Mouse (Mus musculus): ENCODE data around the gene Setd1b. TPM values are rescaled to one million over a fixed set of nuclear protein-coding genes. Genes with fewer than 3 reads are reported as not detected.

Gene Setd1b
- polyA plus RNA-seq, 1 experiment from 2014 or later: 7.4 TPM

DNA sequence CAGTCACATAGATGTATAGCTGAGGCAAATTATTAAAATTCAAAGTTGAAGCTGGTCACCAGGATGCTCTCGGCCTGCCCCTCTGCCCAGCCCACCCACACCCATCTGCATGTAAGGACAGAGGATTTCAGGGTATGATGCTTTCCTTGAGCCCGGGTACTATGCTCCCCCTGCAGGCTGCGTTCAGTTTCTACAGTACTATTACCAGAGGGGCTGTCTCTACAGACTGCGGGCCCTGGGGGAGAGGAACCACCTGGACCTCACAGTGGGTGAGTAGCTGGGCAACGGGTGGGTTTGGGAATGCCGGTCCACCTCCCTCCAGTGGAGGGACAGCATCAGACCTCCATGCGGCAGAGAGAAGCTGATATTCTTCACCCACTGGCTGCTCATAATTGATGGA is 27.1 kb upstream of the Setd1b start:
- H3K27ac ChIP-seq (replicated peaks): no peak overlapping the region
- peaks cover 14% of the 10 kb centered on the region for H3K4me1 ChIP-seq
- no peaks in the 10 kb centered on the region for H3K27me3 ChIP-seq (ENCODE audit: low read depth, poor library complexity, severe bottlenecking)
- no peaks in the 10 kb centered on the region for H3K9me3 ChIP-seq (replicated peaks)
- peaks cover 7% of the 10 kb centered on the region; the same call in 1 of the 2 replicates for H3K36me3 ChIP-seq
- no peak overlapping the region for H3K4me3 ChIP-seq
- peak; percentile 38 for DNase-seq (ENCODE audit: low spot score)
- WGBS: 48% methylated on average over 7 of the region's 7 CpGs

DNA sequence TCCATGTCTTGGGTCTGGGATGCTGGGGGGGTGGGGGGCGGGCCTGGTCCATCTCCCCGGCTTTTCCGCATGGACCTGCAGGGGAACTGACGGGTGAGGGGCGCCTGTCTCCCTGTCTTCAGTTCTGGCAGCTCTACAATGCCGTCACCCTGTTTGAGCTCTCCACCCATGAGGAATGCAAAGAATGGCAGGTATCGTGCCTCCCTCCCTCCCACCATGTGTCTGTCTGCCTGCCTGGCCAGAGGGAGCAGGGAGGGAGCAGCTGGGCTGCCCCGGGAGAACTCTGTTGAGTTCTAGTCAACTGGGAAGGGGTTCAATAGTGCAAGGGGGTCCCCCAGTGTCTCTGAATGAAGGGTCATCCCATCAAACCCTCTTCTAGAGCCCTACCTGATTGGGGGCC is 25.9 kb upstream of the Setd1b start:
- H3K27ac ChIP-seq (replicated peaks): no peak overlapping the region
- 82% methylated on average over 8 of the region's 8 CpGs for WGBS
- no peaks in the 10 kb centered on the region for H3K9me3 ChIP-seq (replicated peaks)
- no peak for DNase-seq (ENCODE audit: low spot score)
- H3K4me1 ChIP-seq: peaks cover 15% of the 10 kb centered on the region
- no peaks in the 10 kb centered on the region for H3K27me3 ChIP-seq (ENCODE audit: low read depth, poor library complexity, severe bottlenecking)
- peaks cover 7% of the 10 kb centered on the region; the same call in 1 of the 2 replicates for H3K36me3 ChIP-seq
- no peak overlapping the region for H3K4me3 ChIP-seq

DNA sequence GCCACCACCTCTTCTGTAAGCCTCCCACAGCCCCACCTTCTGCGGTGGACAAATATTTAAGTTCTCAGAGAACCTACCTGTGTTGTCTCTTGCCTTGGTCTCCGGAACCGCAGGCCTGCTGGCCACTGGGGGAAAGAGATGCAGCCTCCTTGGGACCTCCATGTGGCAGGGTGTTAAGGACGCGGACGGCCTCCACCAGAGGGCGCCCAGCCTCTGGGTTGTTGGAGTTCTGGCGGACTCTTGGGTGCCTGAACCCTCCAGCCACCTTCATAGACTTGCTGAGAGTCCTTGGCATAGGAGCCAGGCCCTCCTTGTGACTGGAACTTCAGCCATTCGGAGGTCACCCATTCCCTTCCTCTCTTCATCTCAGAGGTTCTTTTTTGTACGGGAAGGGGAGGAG is 24.7 kb upstream of the Setd1b start:
- WGBS: 18% methylated on average over 10 of the region's 10 CpGs
- Histone ChIP-seq H3K27ac (replicated peaks) (no peak overlapping the region), H3K4me3 (no peak overlapping the region), H3K9me3 (replicated peaks) (no peaks in the 10 kb centered on the region), H3K36me3 (peaks cover 9% of the 10 kb centered on the region; the same call in 1 of the 2 replicates), H3K4me1 (peaks cover 15% of the 10 kb centered on the region), H3K27me3 (ENCODE audit: low read depth, poor library complexity, severe bottlenecking) (no peaks in the 10 kb centered on the region)
- DNase-seq (ENCODE audit: low spot score): peak; percentile 79

DNA sequence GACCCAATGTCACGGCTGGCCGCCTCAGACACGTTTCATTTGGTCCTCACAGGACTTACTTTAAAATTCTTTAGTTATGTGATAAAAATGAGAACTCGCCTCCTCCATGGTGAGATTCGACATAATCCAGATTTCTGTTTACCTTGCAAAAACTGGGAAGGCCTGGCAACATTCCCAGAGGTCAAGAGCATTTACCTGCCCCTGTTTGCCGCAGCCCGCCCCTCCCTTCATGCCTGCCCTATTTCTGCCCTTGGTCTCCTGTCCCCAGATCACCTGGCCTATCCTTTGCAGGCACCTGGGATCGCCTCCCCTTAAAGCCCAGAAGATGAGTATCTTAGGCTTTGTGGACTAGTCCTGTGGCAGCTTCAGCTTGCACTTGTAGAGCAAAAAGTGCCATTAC is 24.2 kb upstream of the Setd1b start:
- Histone ChIP-seq H3K27ac (replicated peaks) (no peak overlapping the region), H3K9me3 (replicated peaks) (no peaks in the 10 kb centered on the region; the same call in 1 of the 2 replicates), H3K4me3 (no peak overlapping the region), H3K4me1 (peaks cover 15% of the 10 kb centered on the region), H3K27me3 (ENCODE audit: low read depth, poor library complexity, severe bottlenecking) (no peaks in the 10 kb centered on the region), H3K36me3 (peaks cover 14% of the 10 kb centered on the region; the same call in 1 of the 2 replicates)
- WGBS: 85% methylated on average over 8 of the region's 8 CpGs
- DNase-seq (ENCODE audit: low spot score): no peak

DNA sequence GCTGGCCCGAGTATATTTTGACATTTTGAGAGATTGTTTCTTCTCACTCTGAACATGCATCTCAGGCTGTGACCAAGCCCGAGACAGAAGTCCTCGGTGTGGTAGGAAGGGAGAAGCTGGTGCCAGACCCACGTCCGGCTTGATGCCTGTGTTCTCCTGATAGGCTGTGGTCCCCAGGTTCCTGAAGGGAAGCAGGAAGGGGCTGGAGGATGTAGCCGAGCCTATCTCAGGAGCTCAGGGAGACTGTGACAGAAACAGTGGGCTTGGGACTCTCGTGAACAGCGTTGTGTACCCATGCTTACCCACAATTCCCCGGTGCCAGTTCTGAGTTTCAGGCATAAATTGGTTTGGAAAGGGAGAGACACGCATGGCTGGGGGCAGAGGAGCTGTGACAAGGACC is 23.2 kb upstream of the Setd1b start:
- Histone ChIP-seq H3K4me3 (no peak overlapping the region), H3K9me3 (replicated peaks) (no peaks in the 10 kb centered on the region; the same call in 1 of the 2 replicates), H3K27me3 (ENCODE audit: low read depth, poor library complexity, severe bottlenecking) (no peaks in the 10 kb centered on the region), H3K4me1 (peaks cover 15% of the 10 kb centered on the region), H3K36me3 (peaks cover 24% of the 10 kb centered on the region), H3K27ac (replicated peaks) (no peak overlapping the region)
- no peak for DNase-seq (ENCODE audit: low spot score)
- WGBS: 79% methylated on average over 10 of the region's 10 CpGs

DNA sequence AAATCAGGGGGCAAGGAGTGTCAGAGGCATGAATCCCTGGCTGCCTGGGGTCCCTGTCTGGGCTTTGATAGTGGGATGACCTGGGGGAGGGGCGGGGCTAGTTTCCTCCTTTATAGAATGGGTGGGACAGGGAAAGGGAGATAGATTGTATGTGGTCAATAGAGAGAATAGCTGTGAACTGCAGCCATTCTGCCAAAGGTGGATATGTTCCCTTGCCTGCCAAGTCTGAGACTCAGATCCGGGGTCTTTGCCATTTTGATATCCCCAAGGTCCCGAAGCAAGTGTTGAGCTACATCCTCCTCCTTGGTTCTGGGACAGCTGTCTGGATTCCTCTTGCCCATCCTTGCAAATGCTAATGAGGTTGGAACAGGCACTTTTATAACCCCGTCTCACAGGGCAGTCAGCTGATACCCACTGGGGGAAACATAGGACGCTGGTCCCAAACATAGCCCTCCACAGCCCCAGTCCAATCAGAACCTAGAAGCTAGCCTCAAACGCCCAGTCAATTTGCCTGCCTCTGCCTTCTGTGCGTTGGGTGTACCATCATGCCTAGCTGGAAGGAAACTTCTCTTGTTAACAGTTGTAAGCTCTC is 21.3 kb upstream of the Setd1b start:
- Histone ChIP-seq H3K27ac (replicated peaks) (peak overlapping the region; percentile 23; the same call in 1 of the 2 replicates), H3K4me1 (peaks cover 10% of the 10 kb centered on the region), H3K27me3 (ENCODE audit: low read depth, poor library complexity, severe bottlenecking) (no peaks in the 10 kb centered on the region), H3K4me3 (no peak overlapping the region), H3K36me3 (peaks cover 35% of the 10 kb centered on the region), H3K9me3 (replicated peaks) (no peaks in the 10 kb centered on the region; the same call in 1 of the 2 replicates)
- DNase-seq (ENCODE audit: low spot score): no peak
- 66% methylated on average over 7 of the region's 7 CpGs for WGBS

DNA sequence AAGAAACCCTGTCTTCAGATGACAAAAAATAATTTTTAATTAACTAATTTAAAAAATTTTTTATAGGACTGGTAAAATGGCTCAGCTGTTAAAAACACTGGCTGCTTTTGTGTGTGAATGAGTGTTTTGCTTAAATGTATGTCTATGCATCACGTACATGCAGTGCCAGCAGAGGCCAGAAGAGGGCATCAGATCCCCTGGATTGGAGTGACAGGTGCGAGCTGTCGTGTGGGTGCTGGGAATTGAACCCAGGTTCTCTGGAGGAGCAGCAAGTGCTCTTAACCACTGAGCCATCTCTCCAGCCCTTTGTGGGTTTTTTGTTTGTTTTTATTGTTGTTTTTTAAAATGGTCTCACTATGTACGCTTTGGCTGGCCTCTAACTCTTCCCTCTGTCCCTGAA is 19.8 kb upstream of the Setd1b start:
- Histone ChIP-seq H3K36me3 (peaks cover 49% of the 10 kb centered on the region), H3K4me3 (no peak overlapping the region), H3K27ac (replicated peaks) (no peak overlapping the region), H3K9me3 (replicated peaks) (no peaks in the 10 kb centered on the region; the same call in 1 of the 2 replicates), H3K27me3 (ENCODE audit: low read depth, poor library complexity, severe bottlenecking) (no peaks in the 10 kb centered on the region), H3K4me1 (peaks cover 10% of the 10 kb centered on the region)
- 87% methylated on average over 4 of the region's 4 CpGs for WGBS
- no peak for DNase-seq (ENCODE audit: low spot score)

DNA sequence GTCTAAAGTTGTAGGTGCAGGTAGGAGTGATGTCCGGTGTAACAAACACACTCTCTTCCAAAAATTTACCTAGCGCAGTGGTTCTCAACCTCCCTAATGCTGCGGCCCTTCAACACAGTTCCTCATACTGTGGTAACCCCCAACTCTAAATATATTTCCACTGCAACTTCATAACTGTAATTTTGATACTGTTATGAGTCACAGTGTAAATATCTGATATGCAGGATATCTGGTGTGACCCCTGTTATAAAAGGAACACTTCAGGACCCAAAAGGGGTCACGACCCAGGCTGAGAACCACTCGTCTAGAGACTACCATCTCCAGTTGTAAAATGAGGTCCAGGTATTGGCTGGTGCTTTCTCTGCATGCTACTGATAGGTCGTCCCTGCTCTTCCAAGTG is 16.9 kb upstream of the Setd1b start:
- no peaks in the 10 kb centered on the region for H3K27me3 ChIP-seq (ENCODE audit: low read depth, poor library complexity, severe bottlenecking)
- no peak overlapping the region for H3K4me3 ChIP-seq
- no peaks in the 10 kb centered on the region; the same call in 1 of the 2 replicates for H3K9me3 ChIP-seq (replicated peaks)
- H3K4me1 ChIP-seq: peaks cover 14% of the 10 kb centered on the region
- DNase-seq (ENCODE audit: low spot score): no peak
- H3K27ac ChIP-seq (replicated peaks): no peak overlapping the region
- WGBS: 86% methylated on average over 6 of the region's 6 CpGs
- peaks cover 68% of the 10 kb centered on the region for H3K36me3 ChIP-seq

DNA sequence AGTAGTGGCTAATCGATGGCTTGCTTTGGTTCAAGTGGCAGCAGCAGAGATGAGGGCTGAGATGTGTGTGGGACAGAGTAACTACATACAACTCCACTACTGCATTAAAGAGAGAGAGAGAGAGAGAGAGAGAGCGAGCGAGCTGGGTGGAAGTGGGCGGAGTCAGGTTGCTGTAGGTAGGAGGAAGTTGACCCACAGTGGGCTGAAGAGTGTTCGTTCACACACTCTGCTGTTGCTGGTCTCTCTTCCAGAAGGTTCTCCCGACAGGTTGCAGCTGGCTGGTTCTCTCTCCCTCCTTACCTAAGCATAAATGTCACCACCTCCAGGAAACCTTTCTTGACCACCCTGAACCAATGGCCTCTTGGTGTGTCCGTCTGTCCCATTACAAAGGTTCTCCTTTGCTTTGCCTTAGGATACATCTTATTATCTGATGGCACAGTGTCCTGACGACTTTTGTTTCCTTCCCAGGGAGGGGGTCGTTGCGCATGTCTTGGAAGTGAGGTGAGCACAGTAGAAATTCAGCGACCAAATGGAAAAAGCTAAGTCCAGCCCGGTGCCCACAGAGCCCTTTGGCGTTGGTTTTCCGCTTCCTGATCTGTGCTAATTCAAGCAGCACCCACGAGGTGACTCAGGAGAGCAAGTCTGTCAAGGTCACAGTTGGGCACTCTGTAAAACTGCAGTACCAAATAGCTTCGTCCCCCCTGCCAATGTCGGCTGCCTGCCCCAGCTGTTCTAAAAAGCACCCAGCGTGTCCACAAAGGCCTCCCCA is 16.2 kb upstream of the Setd1b start:
- H3K36me3 ChIP-seq: peaks cover 75% of the 10 kb centered on the region
- H3K4me3 ChIP-seq: no peak overlapping the region
- H3K27ac ChIP-seq (replicated peaks): no peak overlapping the region
- H3K9me3 ChIP-seq (replicated peaks): no peaks in the 10 kb centered on the region; the same call in 1 of the 2 replicates
- H3K4me1 ChIP-seq: peaks cover 7% of the 10 kb centered on the region
- WGBS: 89% methylated on average over 18 of the region's 18 CpGs
- no peak for DNase-seq (ENCODE audit: low spot score)
- H3K27me3 ChIP-seq (ENCODE audit: low read depth, poor library complexity, severe bottlenecking): 0 out of 2 replicates have a peak, but pooled peaks cover 2% of the 10 kb centered on the region

DNA sequence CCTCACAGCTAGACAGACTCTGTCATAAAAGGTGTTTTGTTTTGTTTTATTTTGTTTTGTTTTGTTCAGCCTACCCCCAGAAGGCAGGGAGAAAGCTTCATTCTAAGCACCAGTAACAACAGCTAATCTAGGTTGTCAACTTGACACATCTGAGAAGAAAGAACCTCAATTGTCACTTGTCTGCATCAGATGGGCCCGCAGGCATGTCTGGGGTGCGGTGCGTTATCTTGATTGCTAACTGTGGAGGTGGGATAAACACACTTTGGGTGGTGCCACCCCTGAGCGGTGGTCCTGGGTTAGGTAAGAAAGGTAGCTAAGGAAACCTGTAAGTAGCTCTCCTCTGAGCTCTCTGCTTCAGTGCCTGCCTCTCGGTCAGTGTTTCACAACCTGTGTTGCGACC is 15.0 kb upstream of the Setd1b start:
- H3K9me3 ChIP-seq (replicated peaks): no peaks in the 10 kb centered on the region; the same call in 1 of the 2 replicates
- WGBS: 90% methylated on average over 6 of the region's 6 CpGs
- H3K36me3 ChIP-seq: peaks cover 87% of the 10 kb centered on the region
- H3K27me3 ChIP-seq (ENCODE audit: low read depth, poor library complexity, severe bottlenecking): peaks cover 14% of the 10 kb centered on the region
- H3K4me1 ChIP-seq: peaks cover 10% of the 10 kb centered on the region
- H3K4me3 ChIP-seq: no peak overlapping the region
- H3K27ac ChIP-seq (replicated peaks): no peak overlapping the region
- no peak for DNase-seq (ENCODE audit: low spot score)

DNA sequence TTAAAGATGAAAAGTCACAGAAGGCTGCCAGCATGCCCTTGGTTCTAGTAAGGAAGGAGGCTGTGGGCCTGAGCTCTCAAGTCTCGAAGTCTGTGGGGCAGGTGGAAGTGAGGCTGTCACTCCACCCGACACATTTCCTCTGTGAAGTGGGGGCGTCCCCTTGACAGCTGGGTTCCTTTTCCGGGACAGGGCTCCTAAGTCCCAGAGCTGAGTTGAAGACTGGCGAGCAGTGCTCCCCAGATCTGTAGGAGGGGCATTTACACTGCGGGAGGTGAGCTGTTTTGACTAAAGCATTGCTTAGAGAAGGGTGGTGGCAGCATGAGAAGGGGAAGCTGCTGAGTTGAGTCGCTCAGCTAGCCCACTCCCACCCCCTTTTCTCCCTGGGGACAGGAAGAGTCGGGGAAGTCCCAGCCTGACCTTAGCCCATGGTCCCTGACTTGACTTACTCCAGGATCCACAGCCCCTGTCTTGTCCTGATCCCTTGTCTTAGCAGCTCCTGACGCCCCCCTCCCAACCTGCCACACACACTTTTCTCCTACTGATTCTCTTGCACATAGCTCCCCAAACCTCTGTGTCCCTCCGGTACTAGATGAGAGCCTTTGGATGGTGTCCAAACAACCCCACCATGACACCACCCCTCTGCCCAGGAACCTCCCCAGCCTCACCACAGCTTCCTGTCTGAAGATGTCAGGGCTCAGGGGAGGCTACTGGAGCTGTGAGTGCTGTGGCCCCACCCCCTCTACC is 13.4 kb upstream of the Setd1b start:
- H3K36me3 ChIP-seq: peaks cover 75% of the 10 kb centered on the region
- peaks cover 25% of the 10 kb centered on the region for H3K4me1 ChIP-seq
- H3K27ac ChIP-seq (replicated peaks): no peak overlapping the region
- WGBS: 61% methylated on average over 10 of the region's 10 CpGs
- no peak overlapping the region for H3K4me3 ChIP-seq
- peaks cover 16% of the 10 kb centered on the region for H3K27me3 ChIP-seq (ENCODE audit: low read depth, poor library complexity, severe bottlenecking)
- H3K9me3 ChIP-seq (replicated peaks): no peaks in the 10 kb centered on the region
- no peak for DNase-seq (ENCODE audit: low spot score)

DNA sequence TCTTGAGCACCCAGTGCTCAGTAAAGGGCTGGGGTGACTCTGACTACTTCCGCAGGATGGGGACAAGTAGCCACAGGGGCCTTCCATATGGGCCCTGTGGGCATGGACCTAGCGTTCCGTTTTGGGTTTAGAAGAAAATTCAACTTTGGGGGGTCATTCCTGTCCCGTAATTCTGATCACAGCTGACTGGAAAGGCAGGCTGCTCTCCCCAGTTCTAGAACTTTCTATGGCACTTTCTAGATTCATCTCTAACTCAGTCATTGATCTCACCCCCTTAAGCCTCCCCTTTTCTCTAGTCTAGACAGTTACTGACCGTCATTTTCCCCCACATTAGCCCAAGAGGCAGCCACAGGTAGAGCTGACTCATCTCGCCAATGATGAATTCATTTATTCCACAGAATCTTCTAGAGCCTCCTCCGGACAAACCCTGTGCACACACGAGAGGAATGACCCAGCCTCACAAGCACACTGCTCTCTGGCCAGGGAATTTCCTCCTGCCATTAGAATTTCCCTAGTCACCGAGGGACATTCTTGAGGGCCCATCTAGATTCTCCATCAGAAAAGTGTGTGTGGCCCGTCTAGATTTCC is 12.7 kb upstream of the Setd1b start:
- WGBS: 92% methylated on average over 10 of the region's 10 CpGs
- no peak for DNase-seq (ENCODE audit: low spot score)
- Histone ChIP-seq H3K4me3 (no peak overlapping the region), H3K27ac (replicated peaks) (no peak overlapping the region), H3K36me3 (peaks cover 78% of the 10 kb centered on the region), H3K27me3 (ENCODE audit: low read depth, poor library complexity, severe bottlenecking) (peaks cover 16% of the 10 kb centered on the region), H3K4me1 (peaks cover 32% of the 10 kb centered on the region), H3K9me3 (replicated peaks) (no peaks in the 10 kb centered on the region)
